Mouse (Mus musculus) forebrain, embryonic 15.5 days (tissue): ENCODE measurements around the gene Ndufaf1. TPM values are rescaled to one million over a fixed set of nuclear protein-coding genes. Genes with fewer than 3 reads are reported as not detected.

Experiments
- ATAC-seq: fragments of 200-750 bp; cut with Nextera tagmentation; replicated peaks from 2 replicates; pipeline ENCODE4 v1.8.0; 2017; ENCODE audit warnings: mild to moderate bottlenecking, moderate TSS enrichment, moderate library complexity
- H3K27ac ChIP-seq: fragments of 300-500 bp; sonication (generic); replicated peaks from 2 replicates; pipeline ENCODE4 v1.5.1; 2015; ENCODE audit warnings: mild to moderate bottlenecking, inconsistent platforms
- H3K27me3 ChIP-seq: fragments of 300-500 bp; sonication (generic); 2 replicates; pipeline ENCODE4 v1.6.1; 2015; ENCODE audit warnings: inconsistent platforms
- H3K36me3 ChIP-seq: fragments of 300-500 bp; sonication (generic); 2 replicates; pipeline ENCODE4 v1.6.1; 2015; ENCODE audit warnings: mild to moderate bottlenecking, inconsistent platforms
- H3K4me1 ChIP-seq: fragments of 300-500 bp; sonication (generic); 2 replicates; pipeline ENCODE4 v1.6.1; 2015; ENCODE audit warnings: inconsistent platforms
- H3K4me2 ChIP-seq: fragments of 300-500 bp; sonication (generic); replicated peaks from 2 replicates; pipeline ENCODE4 v1.6.1; 2015; ENCODE audit warnings: mild to moderate bottlenecking, inconsistent platforms
- H3K4me3 ChIP-seq: fragments of 300-500 bp; sonication (generic); 2 replicates; pipeline ENCODE4 v1.5.1; 2015; ENCODE audit warnings: mild to moderate bottlenecking, inconsistent platforms
- H3K9ac ChIP-seq: fragments of 300-500 bp; sonication (generic); replicated peaks from 2 replicates; pipeline ENCODE4 v1.6.1; 2015; ENCODE audit warnings: mild to moderate bottlenecking, inconsistent platforms
- H3K9me3 ChIP-seq: fragments of 300-500 bp; sonication (generic); 2 replicates; pipeline ENCODE4 v1.6.1; 2016; ENCODE audit warnings: inconsistent platforms
- WGBS: fragments of 180-500 bp; shearing (Covaris S2); methylation state at CpG from one replicate; pipeline ENCODE4 v1.1.7; 2015; ENCODE audit warnings: mixed read lengths; 5-methylcytosine and 5-hydroxymethylcytosine counted together
- polyA plus RNA-seq: library from polyadenylated mRNA; unstranded; fragments of >200 nt; fragmentation: Nextera tagmentation; extraction: Ambion mirVana; gene quantifications from 2 replicates; pipeline ENCODE4 v1.2.1, GENCODE M21; 2015

The Ndufaf1 gene
- 36.0 and 36.4 TPM in 2 replicates for polyA plus RNA-seq

DNA sequence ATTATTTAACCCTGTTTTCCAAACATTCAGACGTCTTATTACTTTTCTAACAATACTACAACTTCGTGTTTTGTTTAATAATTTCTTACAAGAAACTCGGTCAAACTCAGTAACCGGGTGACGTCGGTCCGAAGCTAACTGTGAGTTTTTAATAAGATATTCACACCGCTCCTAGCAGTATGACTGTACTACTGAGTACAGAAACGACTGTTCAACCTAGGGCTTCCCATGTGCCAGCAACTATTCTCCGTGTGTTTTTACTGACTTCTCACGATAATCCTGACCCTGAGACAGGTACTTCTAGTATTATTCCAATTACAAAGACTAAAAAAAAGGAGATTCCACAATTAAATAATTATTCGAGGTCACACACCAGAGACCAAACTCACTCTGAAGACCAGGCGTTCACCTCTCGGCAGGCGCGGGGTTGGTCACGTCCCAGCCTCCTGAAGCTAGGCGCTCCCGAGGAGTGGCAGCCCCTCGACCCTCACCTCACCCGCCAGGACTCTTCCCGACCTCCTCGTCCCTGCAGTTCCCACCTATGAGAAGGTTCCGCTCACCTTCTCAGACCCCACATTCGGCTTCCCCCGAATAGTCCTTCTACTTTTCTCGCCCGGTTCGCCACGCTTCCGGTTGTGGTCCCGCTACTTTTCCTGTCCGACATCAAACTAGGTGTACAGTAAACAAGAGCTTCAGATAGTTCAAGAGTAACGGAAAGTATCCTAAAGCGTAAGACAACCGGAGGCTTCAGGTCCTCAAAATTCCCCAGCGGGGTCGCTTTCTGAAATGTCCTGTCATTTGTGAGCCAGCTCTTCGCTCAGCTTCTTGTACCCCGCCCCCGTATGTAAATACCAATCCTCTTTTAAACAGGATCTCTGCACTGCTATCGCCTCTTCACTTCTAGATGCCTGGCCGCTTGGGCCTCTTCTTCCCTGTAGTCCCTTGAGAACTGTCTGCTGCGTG, at the start of gene Ndufaf1:
TSS of gene Ndufaf1 (minus strand) at position 608 of the 963 bp plus-strand sequence.
- H3K27me3 ChIP-seq = no peaks in the 10 kb centered on the region
- H3K4me2 ChIP-seq = peak within 1 kb of the TSS; percentile 89
- peaks cover 12% of the 10 kb centered on the region for H3K36me3 ChIP-seq
- H3K4me1 ChIP-seq = peaks cover 13% of the 10 kb centered on the region
- peak within 1 kb of the TSS; percentile 93 for H3K4me3 ChIP-seq
- H3K9ac ChIP-seq = peak within 1 kb of the TSS; percentile 85
- H3K9me3 ChIP-seq = no peaks in the 10 kb centered on the region
- WGBS = 1% methylated on average over 44 of the region's 44 CpGs
- peak; percentile 91 for ATAC-seq
- no peak within 1 kb of the TSS for H3K27ac ChIP-seq

GRCm38 (mm10) chr2:119710011-119710410, 47.4 kb upstream of the Ndufaf1 start:
- Histone ChIP-seq H3K4me2 (no peak overlapping the region), H3K9ac (no peak overlapping the region)

GRCm38 (mm10) chr2:119707676-119708075, 45.0 kb upstream of the Ndufaf1 start:
- Histone ChIP-seq H3K4me2 (no peak overlapping the region), H3K9ac (no peak overlapping the region), H3K4me1 (no peaks in the 10 kb centered on the region), H3K27me3 (no peaks in the 10 kb centered on the region), H3K9me3 (no peaks in the 10 kb centered on the region), H3K27ac (no peak overlapping the region), H3K4me3 (no peak overlapping the region), H3K36me3 (peaks cover 52% of the 10 kb centered on the region)
- ATAC-seq = no peak
- WGBS = 81% methylated on average over 3 of the region's 3 CpGs

More at GRCm38 (mm10) chr2:119710011-119710410, 47.4 kb upstream of the Ndufaf1 start:
- ATAC-seq = no peak
- peaks cover 69% of the 10 kb centered on the region for H3K36me3 ChIP-seq
- no peaks in the 10 kb centered on the region for H3K4me1 ChIP-seq
- H3K9me3 ChIP-seq = no peaks in the 10 kb centered on the region
- no peaks in the 10 kb centered on the region for H3K27me3 ChIP-seq
- 89% methylated on average over 3 of the region's 3 CpGs for WGBS
- H3K27ac ChIP-seq = no peak overlapping the region
- H3K4me3 ChIP-seq = no peak overlapping the region

DNA sequence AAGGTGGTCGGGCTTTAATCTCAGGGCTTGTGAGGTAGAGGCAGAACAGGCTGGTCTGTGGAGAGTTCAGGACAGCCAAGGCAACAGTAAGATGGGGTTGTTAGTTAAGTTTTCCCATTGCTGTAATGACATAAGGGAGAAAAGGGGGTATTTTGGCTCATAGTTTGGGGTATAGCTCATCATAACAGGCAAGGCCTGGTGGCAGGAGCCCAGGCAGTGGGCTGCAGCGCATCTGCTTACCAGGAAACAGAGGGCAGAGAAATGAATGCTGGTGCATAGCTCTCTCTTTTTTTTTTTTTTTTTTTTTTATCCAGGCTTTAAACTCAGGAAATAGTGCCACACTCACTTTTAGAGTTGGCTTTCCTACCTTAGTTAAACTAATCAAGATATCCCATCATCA, 40.5 kb upstream of the Ndufaf1 start:
- H3K9me3 ChIP-seq = no peaks in the 10 kb centered on the region
- no peak overlapping the region for H3K4me2 ChIP-seq
- 96% methylated on average over 2 of the region's 2 CpGs for WGBS
- H3K4me1 ChIP-seq = no peaks in the 10 kb centered on the region
- H3K9ac ChIP-seq = no peak overlapping the region
- no peak for ATAC-seq
- peaks cover 24% of the 10 kb centered on the region for H3K36me3 ChIP-seq
- no peak overlapping the region for H3K4me3 ChIP-seq
- no peak overlapping the region for H3K27ac ChIP-seq
- H3K27me3 ChIP-seq = no peaks in the 10 kb centered on the region

- no peaks in the 10 kb centered on the region for H3K9me3 ChIP-seq
- H3K36me3 ChIP-seq = peaks cover 6% of the 10 kb centered on the region; the same call in 1 of the 2 replicates
- no peaks in the 10 kb centered on the region for H3K27me3 ChIP-seq
- H3K4me3 ChIP-seq = no peak overlapping the region
- no peak overlapping the region for H3K27ac ChIP-seq
- ATAC-seq = no peak
- H3K4me1 ChIP-seq = no peaks in the 10 kb centered on the region
- H3K9ac ChIP-seq = no peak overlapping the region
- WGBS = 96% methylated on average over 3 of the region's 3 CpGs
- H3K4me2 ChIP-seq = no peak overlapping the region
These were observed 37.3 kb upstream of the Ndufaf1 start for GRCm38 (mm10) chr2:119699962-119700361.

DNA sequence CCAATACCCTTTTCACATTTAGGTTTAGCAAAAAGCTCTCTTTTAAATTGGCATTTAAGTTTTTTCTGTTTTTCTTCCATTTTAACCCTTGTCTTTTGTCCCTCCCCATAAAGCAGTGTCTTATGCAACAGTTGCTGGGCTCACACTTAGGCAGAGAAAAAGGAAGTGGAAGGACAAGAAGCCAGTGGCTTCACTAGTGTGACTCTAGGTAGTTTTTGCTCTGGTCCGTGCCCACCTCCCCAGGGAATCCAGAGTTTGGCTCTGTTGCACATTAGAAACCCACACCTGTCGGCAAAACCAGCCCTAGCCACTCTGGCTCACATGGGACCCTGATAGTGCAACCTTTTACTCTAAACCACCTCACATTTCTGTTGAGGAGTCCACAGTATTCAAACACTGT, 35.8 kb upstream of the Ndufaf1 start:
- Histone ChIP-seq H3K4me1 (no peaks in the 10 kb centered on the region), H3K4me3 (no peak overlapping the region), H3K36me3 (peaks cover 13% of the 10 kb centered on the region), H3K27ac (no peak overlapping the region), H3K9me3 (no peaks in the 10 kb centered on the region), H3K4me2 (no peak overlapping the region), H3K27me3 (no peaks in the 10 kb centered on the region), H3K9ac (no peak overlapping the region)
- ATAC-seq = no peak
- WGBS = 92% methylated on average over 2 of the region's 2 CpGs

- Histone ChIP-seq H3K36me3 (peaks cover 19% of the 10 kb centered on the region), H3K9ac (no peak overlapping the region), H3K27ac (no peak overlapping the region), H3K9me3 (no peaks in the 10 kb centered on the region), H3K4me3 (no peak overlapping the region), H3K4me2 (no peak overlapping the region), H3K4me1 (no peaks in the 10 kb centered on the region), H3K27me3 (no peaks in the 10 kb centered on the region)
- 79% methylated on average over 1 of the region's 1 CpGs for WGBS
- ATAC-seq = no peak
These were observed 33.5 kb upstream of the Ndufaf1 start for GRCm38 (mm10) chr2:119696111-119696510.

- H3K4me1 ChIP-seq = no peaks in the 10 kb centered on the region
- WGBS = 95% methylated on average over 1 of the region's 2 CpGs
- ATAC-seq = no peak
These were observed 32.2 kb upstream of the Ndufaf1 start for GRCm38 (mm10) chr2:119694826-119695225.

GRCm38 (mm10) chr2:119692003-119692701, 29.5 kb upstream of the Ndufaf1 start:
- no peaks in the 10 kb centered on the region for H3K4me1 ChIP-seq
- H3K4me3 ChIP-seq = no peak overlapping the region
- ATAC-seq = no peak
- no peaks in the 10 kb centered on the region for H3K27me3 ChIP-seq
- peaks cover 19% of the 10 kb centered on the region for H3K36me3 ChIP-seq
- H3K9ac ChIP-seq = no peak overlapping the region
- H3K27ac ChIP-seq = no peak overlapping the region
- H3K4me2 ChIP-seq = no peak overlapping the region
- H3K9me3 ChIP-seq = no peaks in the 10 kb centered on the region
- 83% methylated on average over 9 of the region's 9 CpGs for WGBS

More at GRCm38 (mm10) chr2:119694826-119695225, 32.2 kb upstream of the Ndufaf1 start:
- H3K27me3 ChIP-seq = no peaks in the 10 kb centered on the region
- H3K36me3 ChIP-seq = peaks cover 19% of the 10 kb centered on the region
- H3K9ac ChIP-seq = no peak overlapping the region
- no peak overlapping the region for H3K27ac ChIP-seq
- no peak overlapping the region for H3K4me3 ChIP-seq
- H3K4me2 ChIP-seq = no peak overlapping the region
- no peaks in the 10 kb centered on the region for H3K9me3 ChIP-seq

- 92% methylated on average over 2 of the region's 2 CpGs for WGBS
- ATAC-seq = no peak
These were observed 21.1 kb upstream of the Ndufaf1 start for GRCm38 (mm10) chr2:119683706-119684105.

DNA sequence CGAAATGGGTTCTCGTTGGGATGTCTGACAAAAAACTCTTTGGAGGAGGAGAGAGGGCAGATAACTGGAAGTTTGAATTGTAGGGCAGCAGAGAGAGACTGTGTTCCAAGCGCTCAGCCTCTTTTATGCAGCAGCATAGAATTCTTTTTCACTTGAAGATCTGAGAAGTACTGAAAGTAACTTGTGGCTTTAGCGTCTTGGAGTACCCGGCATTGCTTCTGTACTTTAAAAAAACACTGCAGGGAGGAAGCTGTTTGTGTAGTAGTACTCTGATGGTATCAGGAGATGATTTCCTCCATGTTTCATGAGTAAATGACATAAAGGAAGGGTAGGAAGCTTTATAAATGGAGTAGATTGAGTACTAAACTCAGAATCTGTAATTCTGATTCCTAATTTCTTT, 13.2 kb upstream of the Ndufaf1 start:
- H3K9ac ChIP-seq = peak overlapping the region; percentile 97
- peak overlapping the region; percentile 72 for H3K4me2 ChIP-seq
- 6% methylated on average over 5 of the region's 5 CpGs for WGBS
- H3K36me3 ChIP-seq = 0 out of 2 replicates have a peak, but pooled peaks cover 3% of the 10 kb centered on the region
- ATAC-seq = no peak
- H3K27me3 ChIP-seq = no peaks in the 10 kb centered on the region
- H3K27ac ChIP-seq = no peak overlapping the region
- no peaks in the 10 kb centered on the region for H3K9me3 ChIP-seq
- peaks cover 30% of the 10 kb centered on the region for H3K4me1 ChIP-seq
- H3K4me3 ChIP-seq = peak overlapping the region; percentile 87

More at GRCm38 (mm10) chr2:119683706-119684105, 21.1 kb upstream of the Ndufaf1 start:
- no peaks in the 10 kb centered on the region for H3K9me3 ChIP-seq
- no peaks in the 10 kb centered on the region for H3K27me3 ChIP-seq
- H3K4me3 ChIP-seq = no peak overlapping the region
- peaks cover 6% of the 10 kb centered on the region; the same call in 1 of the 2 replicates for H3K36me3 ChIP-seq
- no peak overlapping the region for H3K4me2 ChIP-seq
- H3K4me1 ChIP-seq = 0 out of 2 replicates have a peak, but pooled peaks cover 4% of the 10 kb centered on the region
- H3K27ac ChIP-seq = no peak overlapping the region
- H3K9ac ChIP-seq = no peak overlapping the region
